In genomic region chr14:111778152-111778551, GRCm38 (mm10) we compare ENCODE assay signal across 19 mouse cellular contexts.
A peak's percentile ranks its signal among the peaks of the same experiment; 100 is the strongest.
DNase-seq lines count a peak whose midpoint lies in the region; ATAC-seq and TF ChIP-seq lines count a peak whose summit lies in the region.
"Had no signal": no experiment of that assay in that cellular context is flagged by ENCODE, and none has a peak within 500 bp of the region (broad histone marks: within the 10 kb centered on the region; RNA-seq: fewer than 3 reads in every experiment).

No protein-coding gene starts in this region.

- intact Hi-C loops in gastrocnemius, adult 2 months (cut with DNase I): no loop called here
- intact Hi-C loops in gastrocnemius, postnatal 36 days (cut with DNase I): no loop called here

- no peaks in the 10 kb centered on the region for H3K36me3 ChIP-seq in limb, embryonic 14.5 days (ENCODE audit: control insufficient read depth, insufficient read depth, low read length)
- H3K36me3 ChIP-seq in limb, embryonic 10.5 days: no peaks in the 10 kb centered on the region
- H3K36me3 ChIP-seq in ES-E14 (ENCODE audit: control insufficient read depth, insufficient read depth, low read length, poor library complexity, severe bottlenecking): no peaks in the 10 kb centered on the region
- no peaks in the 10 kb centered on the region for H3K36me3 ChIP-seq in liver, embryonic 12.5 days
- H3K36me3 ChIP-seq: heart, embryonic 10.5 days; hindbrain, embryonic 13.5 days; limb, embryonic 15.5 days; lung, embryonic 15.5 days; stomach, embryonic 15.5 days had no signal

- DNase-seq in gastrocnemius, adult 2 months: no peak
- DNase-seq in gastrocnemius, postnatal 36 days: no peak
- DNase-seq in limb, embryonic 14.5 days (ENCODE audit: low spot score): peak; percentile 3
- DNase-seq in limb, embryonic 10.5 days (ENCODE audit: low spot score): no peak
- peak; percentile 8 for DNase-seq in ES-E14 (ENCODE audit: low read depth, low spot score)
- peak; percentile 19 for DNase-seq in embryo, embryonic 10.5 days (ENCODE audit: low spot score)
- no peak for DNase-seq in right cerebral cortex, postnatal 14 days
- DNase-seq: cerebellum, adult 9-10 months; kidney, adult 8-10 months; thymus, postnatal 36 days had no signal

- H3K4me1 ChIP-seq in limb, embryonic 14.5 days (ENCODE audit: control insufficient read depth, insufficient read depth, low read length): no peaks in the 10 kb centered on the region
- H3K4me1 ChIP-seq in limb, embryonic 10.5 days: no peaks in the 10 kb centered on the region
- no peaks in the 10 kb centered on the region for H3K4me1 ChIP-seq in ES-E14 (ENCODE audit: control insufficient read depth in 2 of 2, insufficient read depth in 2 of 2, low read length in 2 of 2, poor library complexity in 1 of 2)
- H3K4me1 ChIP-seq in liver, embryonic 12.5 days: no peaks in the 10 kb centered on the region
- H3K4me1 ChIP-seq: heart, embryonic 10.5 days; hindbrain, embryonic 13.5 days; limb, embryonic 15.5 days; lung, embryonic 15.5 days; megakaryocyte, embryonic 14.5 days; stomach, embryonic 15.5 days had no signal

- H3K9me3 ChIP-seq in limb, embryonic 14.5 days (ENCODE audit: control insufficient read depth, low read length): no peaks in the 10 kb centered on the region
- no peaks in the 10 kb centered on the region for H3K9me3 ChIP-seq in limb, embryonic 10.5 days (replicated peaks)
- no peaks in the 10 kb centered on the region for H3K9me3 ChIP-seq in ES-E14 (ENCODE audit: control insufficient read depth, insufficient read depth, low read depth, low read length)
- 0 out of 2 replicates have a peak, but pooled peaks cover 4% of the 10 kb centered on the region for H3K9me3 ChIP-seq in liver, embryonic 12.5 days (replicated peaks)
- H3K9me3 ChIP-seq: heart, embryonic 10.5 days; hindbrain, embryonic 13.5 days; limb, embryonic 15.5 days; lung, embryonic 15.5 days; megakaryocyte, embryonic 14.5 days; stomach, embryonic 15.5 days had no signal

- H3K27ac ChIP-seq in gastrocnemius, adult 2 months: no peak overlapping the region
- H3K27ac ChIP-seq in limb, embryonic 14.5 days (replicated peaks; ENCODE audit: low read depth, low read length): no peak overlapping the region
- H3K27ac ChIP-seq in limb, embryonic 10.5 days: no peak overlapping the region
- H3K27ac ChIP-seq in ES-E14 (ENCODE audit: insufficient read depth, low read depth, low read length, poor library complexity, severe bottlenecking): no peak overlapping the region
- H3K27ac ChIP-seq in liver, embryonic 12.5 days: no peak overlapping the region
- H3K27ac ChIP-seq: heart, embryonic 10.5 days; hindbrain, embryonic 13.5 days; limb, embryonic 15.5 days; lung, embryonic 15.5 days; stomach, embryonic 15.5 days had no signal

- in situ Hi-C loops in ES-E14 (cut with MboI; ENCODE audit: low sequenced_read_pairs in 2 of 2, unreplicated experiment in 2 of 2): no loop called here

- 60% methylated on average over 1 of the region's 1 CpGs for WGBS in limb, embryonic 14.5 days
- WGBS in limb, embryonic 10.5 days: 58% methylated on average over 1 of the region's 1 CpGs
- WGBS in liver, embryonic 12.5 days (ENCODE audit: insufficient replicate concordance): 43% methylated on average over 1 of the region's 1 CpGs

- no peak overlapping the region for H3K4me2 ChIP-seq in limb, embryonic 14.5 days (replicated peaks; ENCODE audit: low read depth, low read length, severe bottlenecking)
- no peak overlapping the region for H3K4me2 ChIP-seq in liver, embryonic 12.5 days
- H3K4me2 ChIP-seq: hindbrain, embryonic 13.5 days; limb, embryonic 15.5 days; lung, embryonic 15.5 days; stomach, embryonic 15.5 days had no signal

- no peak overlapping the region for H3K9ac ChIP-seq in limb, embryonic 14.5 days (ENCODE audit: low read depth, low read length, severe bottlenecking)
- H3K9ac ChIP-seq in ES-E14 (ENCODE audit: insufficient read depth, low read depth, low read length, poor library complexity, severe bottlenecking): no peak overlapping the region
- H3K9ac ChIP-seq in liver, embryonic 12.5 days: no peak overlapping the region
- H3K9ac ChIP-seq: hindbrain, embryonic 13.5 days; limb, embryonic 15.5 days; lung, embryonic 15.5 days; stomach, embryonic 15.5 days had no signal

- no peaks in the 10 kb centered on the region for H3K27me3 ChIP-seq in limb, embryonic 14.5 days (ENCODE audit: control insufficient read depth, insufficient read depth, low read length)
- no peaks in the 10 kb centered on the region for H3K27me3 ChIP-seq in limb, embryonic 10.5 days (ENCODE audit: low read depth, poor library complexity, severe bottlenecking)
- H3K27me3 ChIP-seq in liver, embryonic 12.5 days (replicated peaks): no peaks in the 10 kb centered on the region
- H3K27me3 ChIP-seq: hindbrain, embryonic 13.5 days; limb, embryonic 15.5 days; lung, embryonic 15.5 days; megakaryocyte, embryonic 14.5 days; stomach, embryonic 15.5 days had no signal

- ATAC-seq in limb, embryonic 14.5 days (ENCODE audit: low FRiP score, low read depth): no peak
- no peak for ATAC-seq in liver, embryonic 12.5 days

- H3K4me3 ChIP-seq in gastrocnemius, adult 2 months: no peak overlapping the region
- no peak overlapping the region for H3K4me3 ChIP-seq in limb, embryonic 14.5 days (replicated peaks; ENCODE audit: low read length)
- no peak overlapping the region for H3K4me3 ChIP-seq in limb, embryonic 10.5 days
- no peak overlapping the region for H3K4me3 ChIP-seq in ES-E14 (ENCODE audit: insufficient read depth in 1 of 2, low read depth in 1 of 2, low read length in 2 of 2, poor library complexity in 1 of 2, severe bottlenecking in 1 of 2)
- no peak overlapping the region for H3K4me3 ChIP-seq in liver, embryonic 12.5 days
- H3K4me3 ChIP-seq: erythroblast, embryonic 14.5 days; heart, embryonic 10.5 days; hindbrain, embryonic 13.5 days; limb, embryonic 15.5 days; lung, embryonic 15.5 days; megakaryocyte, embryonic 14.5 days; myocyte; stomach, embryonic 15.5 days had no signal

- TF ChIP-seq POLR2A in limb, embryonic 14.5 days (IDR thresholded peaks at IDR 0.05; ENCODE audit: borderline replicate concordance, extremely low read depth, insufficient read depth, insufficient read length): no peak

- peak; percentile 4; the same call in 1 of the 2 replicates for TF ChIP-seq CTCF in gastrocnemius, adult 2 months (IDR thresholded peaks at IDR 0.05)

TF ChIP-seq in ES-E14, 5 proteins besides CTCF, POLR2A, EP300 and RAD21:
- TF ChIP-seq ZNF384 (IDR thresholded peaks at IDR 0.05; ENCODE audit: low read depth, low read length) (no peak), HCFC1 (IDR thresholded peaks at IDR 0.05; ENCODE audit: borderline replicate concordance, insufficient read depth, low read length) (no peak), CHD2 (IDR thresholded peaks at IDR 0.05; ENCODE audit: low read depth, low read length) (no peak), MAFK (IDR thresholded peaks at IDR 0.05; ENCODE audit: insufficient read depth, low read depth, low read length) (no peak), ZC3H11A (IDR thresholded peaks at IDR 0.05; ENCODE audit: borderline replicate concordance, low read depth, low read length) (0 out of 2 replicates have a peak, but pooled peaks have one; percentile 10)
TF ChIP-seq in ES-E14: peak in this region for 1.

Comparison
In these comparisons a context has a peak if more than half of its experiments do, and no peak if none do; other contexts are left out.
1. DNase-seq: peak in limb, embryonic 14.5 days (single experiment), ES-E14 (single experiment) and embryo, embryonic 10.5 days (single experiment); none in gastrocnemius, adult 2 months (single experiment), gastrocnemius, postnatal 36 days (0 of 2), limb, embryonic 10.5 days (single experiment) and right cerebral cortex, postnatal 14 days (single experiment).